Mouse (Mus musculus) hindbrain, embryonic 10.5 days (tissue): ENCODE measurements at regions not wholly inside any gene's neighbourhood (a gene's known extent, or its start where the extent isn't known, plus 50 kb on each side); places are given as distances from the start of the nearest gene placed in this dataset.

Experiments
- DNase-seq: peaks from one replicate; pipeline ENCODE4 v3.0.0-alpha.2; 2017; ENCODE audit warnings: low spot score
- H3K27ac ChIP-seq: fragments of 300-500 bp; sonication (generic); 2 replicates; pipeline ENCODE4 v1.5.1; 2016; ENCODE audit warnings: mild to moderate bottlenecking, moderate library complexity
- H3K27me3 ChIP-seq: fragments of 300-500 bp; sonication (generic); 2 replicates; pipeline ENCODE4 v1.6.1; 2016; ENCODE audit warnings: mild to moderate bottlenecking; ENCODE audit not compliant: poor library complexity, insufficient read depth, severe bottlenecking
- H3K36me3 ChIP-seq: fragments of 300-500 bp; sonication (generic); 2 replicates; pipeline ENCODE4 v1.6.1; 2016; ENCODE audit warnings: mild to moderate bottlenecking, moderate library complexity
- H3K4me1 ChIP-seq: fragments of 300-500 bp; sonication (generic); replicated peaks from 2 replicates; pipeline ENCODE4 v1.6.1; 2016; ENCODE audit warnings: mild to moderate bottlenecking
- H3K4me3 ChIP-seq: fragments of 300-500 bp; sonication (generic); 2 replicates; pipeline ENCODE4 v1.5.1; 2016; ENCODE audit warnings: mild to moderate bottlenecking, moderate library complexity
- H3K9me3 ChIP-seq: fragments of 300-500 bp; sonication (generic); 2 replicates; pipeline ENCODE4 v1.6.1; 2016; ENCODE audit warnings: mild to moderate bottlenecking, moderate library complexity
- WGBS: fragments of 180-500 bp; shearing (Covaris S2); methylation state at CpG from one replicate; pipeline ENCODE4 v1.1.7; 2016; 5-methylcytosine and 5-hydroxymethylcytosine counted together

- Histone ChIP-seq H3K4me1 (no peaks in the 10 kb centered on the region), H3K36me3 (no peaks in the 10 kb centered on the region), H3K27me3 (no peaks in the 10 kb centered on the region), H3K4me3 (no peak overlapping the region), H3K9me3 (peaks cover 14% of the 10 kb centered on the region), H3K27ac (no peak overlapping the region)
- WGBS: 90% methylated on average over 4 of the region's 4 CpGs
- no peak for DNase-seq
Measured at GRCm38 (mm10) chr13:28898900-28899299, 54.6 kb downstream of the Sox4 start.

- H3K9me3 ChIP-seq: peaks cover 14% of the 10 kb centered on the region
- no peak overlapping the region for H3K4me3 ChIP-seq
- 91% methylated on average over 6 of the region's 6 CpGs for WGBS
- H3K36me3 ChIP-seq: no peaks in the 10 kb centered on the region
- peaks cover 7% of the 10 kb centered on the region for H3K27me3 ChIP-seq
- H3K27ac ChIP-seq: no peak overlapping the region
- DNase-seq: no peak
- no peaks in the 10 kb centered on the region for H3K4me1 ChIP-seq
Measured at GRCm38 (mm10) chr13:28892896-28893295, 60.6 kb downstream of the Sox4 start.

- Histone ChIP-seq H3K27me3 (peaks cover 30% of the 10 kb centered on the region), H3K4me1 (peaks cover 39% of the 10 kb centered on the region), H3K4me3 (peak overlapping the region; percentile 35), H3K27ac (peak overlapping the region; percentile 66), H3K36me3 (no peaks in the 10 kb centered on the region), H3K9me3 (no peaks in the 10 kb centered on the region)
- DNase-seq: no peak
- WGBS: 3% methylated on average over 13 of the region's 13 CpGs
Measured at GRCm38 (mm10) chr13:28887098-28887497, 66.4 kb downstream of the Sox4 start.

GRCm38 (mm10) chr13:28886691-28887090 lies 66.8 kb downstream of the Sox4 start:
- 2% methylated on average over 11 of the region's 11 CpGs for WGBS
- DNase-seq: peak; percentile 25

GRCm38 (mm10) chr13:28885083-28886037 lies 68.2 kb downstream of the Sox4 start:
- H3K27ac ChIP-seq: peak overlapping the region; percentile 94
- WGBS: under 1% methylated on average over 29 of the region's 30 CpGs
- H3K4me3 ChIP-seq: peak overlapping the region; percentile 67
- H3K36me3 ChIP-seq: no peaks in the 10 kb centered on the region
- H3K27me3 ChIP-seq: peaks cover 30% of the 10 kb centered on the region
- H3K9me3 ChIP-seq: no peaks in the 10 kb centered on the region
- H3K4me1 ChIP-seq: peaks cover 55% of the 10 kb centered on the region
- DNase-seq: peak; percentile 78

More at GRCm38 (mm10) chr13:28886691-28887090, 66.8 kb downstream of the Sox4 start:
- H3K36me3 ChIP-seq: no peaks in the 10 kb centered on the region
- peaks cover 30% of the 10 kb centered on the region for H3K27me3 ChIP-seq
- no peaks in the 10 kb centered on the region for H3K9me3 ChIP-seq
- peak overlapping the region; percentile 35 for H3K4me3 ChIP-seq
- H3K27ac ChIP-seq: peak overlapping the region; percentile 66
- peaks cover 43% of the 10 kb centered on the region for H3K4me1 ChIP-seq

- DNase-seq: peak; percentile 67
- peaks cover 57% of the 10 kb centered on the region for H3K4me1 ChIP-seq
- H3K4me3 ChIP-seq: peak overlapping the region; percentile 67
- H3K27ac ChIP-seq: peak overlapping the region; percentile 94
- H3K9me3 ChIP-seq: no peaks in the 10 kb centered on the region
- WGBS: under 1% methylated on average over 26 of the region's 26 CpGs
- H3K27me3 ChIP-seq: peaks cover 30% of the 10 kb centered on the region
- peaks cover 10% of the 10 kb centered on the region; the same call in 1 of the 2 replicates for H3K36me3 ChIP-seq
Measured at GRCm38 (mm10) chr13:28884191-28884820, 69.2 kb downstream of the Sox4 start.

- Histone ChIP-seq H3K27me3 (peaks cover 29% of the 10 kb centered on the region), H3K9me3 (no peaks in the 10 kb centered on the region), H3K4me1 (peaks cover 65% of the 10 kb centered on the region), H3K27ac (peak overlapping the region; percentile 94), H3K36me3 (peaks cover 18% of the 10 kb centered on the region; the same call in 1 of the 2 replicates), H3K4me3 (peak overlapping the region; percentile 67)
- 38% methylated on average over 8 of the region's 8 CpGs for WGBS
- DNase-seq: no peak
Measured at GRCm38 (mm10) chr13:28883398-28883797, 70.1 kb downstream of the Sox4 start.

- WGBS: 83% methylated on average over 6 of the region's 6 CpGs
- DNase-seq: no peak
- H3K9me3 ChIP-seq: no peaks in the 10 kb centered on the region
- H3K27me3 ChIP-seq: peaks cover 4% of the 10 kb centered on the region
- peak overlapping the region; percentile 67; the same call in 1 of the 2 replicates for H3K4me3 ChIP-seq
- no peak overlapping the region for H3K27ac ChIP-seq
- peaks cover 59% of the 10 kb centered on the region for H3K4me1 ChIP-seq
- H3K36me3 ChIP-seq: peaks cover 40% of the 10 kb centered on the region
Measured at GRCm38 (mm10) chr13:28880888-28881287, 72.6 kb downstream of the Sox4 start.

- no peaks in the 10 kb centered on the region for H3K27me3 ChIP-seq
- H3K4me3 ChIP-seq: no peak overlapping the region
- no peak for DNase-seq
- H3K9me3 ChIP-seq: no peaks in the 10 kb centered on the region
- H3K36me3 ChIP-seq: peaks cover 62% of the 10 kb centered on the region
- H3K4me1 ChIP-seq: peaks cover 59% of the 10 kb centered on the region
- no peak overlapping the region for H3K27ac ChIP-seq
- 88% methylated on average over 3 of the region's 3 CpGs for WGBS
Measured at GRCm38 (mm10) chr13:28878692-28879091, 74.8 kb downstream of the Sox4 start.

GRCm38 (mm10) chr13:28876771-28877170 lies 76.7 kb downstream of the Sox4 start:
- Histone ChIP-seq H3K36me3 (peaks cover 81% of the 10 kb centered on the region), H3K27ac (no peak overlapping the region), H3K4me1 (peaks cover 40% of the 10 kb centered on the region), H3K4me3 (no peak overlapping the region), H3K9me3 (peaks cover 7% of the 10 kb centered on the region; the same call in 1 of the 2 replicates), H3K27me3 (no peaks in the 10 kb centered on the region)
- DNase-seq: no peak
- 72% methylated on average over 4 of the region's 4 CpGs for WGBS

GRCm38 (mm10) chr13:28870681-28871080 lies 82.8 kb downstream of the Sox4 start:
- no peak for DNase-seq
- 94% methylated on average over 4 of the region's 4 CpGs for WGBS
- H3K36me3 ChIP-seq: peaks cover 98% of the 10 kb centered on the region

GRCm38 (mm10) chr13:28867210-28867609 lies 86.3 kb downstream of the Sox4 start:
- WGBS: 77% methylated on average over 5 of the region's 5 CpGs
- no peak overlapping the region for H3K4me3 ChIP-seq
- peaks cover 98% of the 10 kb centered on the region for H3K36me3 ChIP-seq
- no peak for DNase-seq
- H3K9me3 ChIP-seq: peaks cover 8% of the 10 kb centered on the region; the same call in 1 of the 2 replicates
- H3K4me1 ChIP-seq: peaks cover 15% of the 10 kb centered on the region
- H3K27ac ChIP-seq: no peak overlapping the region
- H3K27me3 ChIP-seq: no peaks in the 10 kb centered on the region

More at GRCm38 (mm10) chr13:28870681-28871080, 82.8 kb downstream of the Sox4 start:
- Histone ChIP-seq H3K4me3 (no peak overlapping the region), H3K27ac (no peak overlapping the region), H3K27me3 (no peaks in the 10 kb centered on the region), H3K9me3 (peaks cover 7% of the 10 kb centered on the region; the same call in 1 of the 2 replicates), H3K4me1 (peaks cover 22% of the 10 kb centered on the region)

GRCm38 (mm10) chr13:28866686-28867085 lies 86.8 kb downstream of the Sox4 start:
- 93% methylated on average over 3 of the region's 3 CpGs for WGBS
- no peaks in the 10 kb centered on the region for H3K27me3 ChIP-seq
- peaks cover 98% of the 10 kb centered on the region for H3K36me3 ChIP-seq
- H3K4me3 ChIP-seq: no peak overlapping the region
- peaks cover 15% of the 10 kb centered on the region for H3K4me1 ChIP-seq
- no peak overlapping the region for H3K27ac ChIP-seq
- peaks cover 8% of the 10 kb centered on the region; the same call in 1 of the 2 replicates for H3K9me3 ChIP-seq
- no peak for DNase-seq
